Mouse (Mus musculus) brain, embryonic 14.5 days (tissue): ENCODE measurements around the gene Rsg1.

Experiments used
- CTCF ChIP-seq: fragments of 200-500 bp; IDR thresholded peaks from 2 replicates; pipeline ENCODE4 v1.5.1; 2012; ENCODE audit warnings: inconsistent platforms, mild to moderate bottlenecking, moderate library complexity, borderline replicate concordance; ENCODE audit not compliant: insufficient read depth, insufficient read length; ENCODE audit errors: extremely low read depth
- POLR2A ChIP-seq: fragments of 200-500 bp; IDR thresholded peaks from 2 replicates; pipeline ENCODE4 v1.6.1; 2012; ENCODE audit warnings: mild to moderate bottlenecking, inconsistent platforms, borderline replicate concordance; ENCODE audit not compliant: poor library complexity, insufficient read depth, insufficient read length, severe bottlenecking; ENCODE audit errors: extremely low read depth

DNA sequence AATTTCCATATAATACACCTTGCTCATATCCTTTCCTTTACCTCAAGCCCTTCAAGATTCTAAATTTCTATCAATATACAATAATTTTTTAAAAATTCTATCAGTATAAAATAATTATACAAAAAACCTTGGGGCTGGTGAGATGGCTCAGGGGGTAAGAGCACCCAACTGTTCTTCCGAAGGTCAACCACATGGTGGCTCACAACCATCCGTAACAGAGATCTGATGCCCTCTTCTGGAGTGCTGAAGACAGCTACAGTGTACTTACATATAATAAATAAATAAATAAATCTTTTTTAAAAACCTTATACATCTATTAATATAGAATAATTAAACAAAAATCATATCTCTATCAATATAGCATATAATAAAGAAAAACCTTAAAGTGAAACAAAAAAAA lies 8.1 kb downstream of the Rsg1 start:
- no peak for TF ChIP-seq CTCF
- TF ChIP-seq POLR2A: no peak
